Mouse (Mus musculus) liver, embryonic 15.5 days (tissue): ENCODE measurements around the gene Tspan15. TPM values are rescaled to one million over a fixed set of nuclear protein-coding genes. Genes with fewer than 3 reads are reported as not detected.

Experiments
- ATAC-seq: fragments of 200-750 bp; cut with Nextera tagmentation; 2 replicates; pipeline ENCODE4 v1.8.0; 2017; ENCODE audit warnings: moderate number of reproducible peaks, mild to moderate bottlenecking, moderate library complexity; ENCODE audit not compliant: insufficient read depth
- H3K27ac ChIP-seq: fragments of 300-500 bp; sonication (generic); replicated peaks from 2 replicates; pipeline ENCODE4 v1.5.1; 2015; ENCODE audit warnings: mild to moderate bottlenecking, inconsistent platforms
- H3K27me3 ChIP-seq: fragments of 300-500 bp; sonication (generic); 2 replicates; pipeline ENCODE4 v1.6.1; 2015; ENCODE audit warnings: mild to moderate bottlenecking, inconsistent platforms
- H3K36me3 ChIP-seq: fragments of 300-500 bp; sonication (generic); replicated peaks from 2 replicates; pipeline ENCODE4 v1.6.1; 2015; ENCODE audit warnings: moderate library complexity, mild to moderate bottlenecking, inconsistent platforms
- H3K4me1 ChIP-seq: fragments of 300-500 bp; sonication (generic); replicated peaks from 2 replicates; pipeline ENCODE4 v1.6.1; 2015; ENCODE audit warnings: inconsistent platforms
- H3K4me2 ChIP-seq: fragments of 300-500 bp; sonication (generic); 2 replicates; pipeline ENCODE4 v1.6.1; 2015; ENCODE audit warnings: moderate library complexity, mild to moderate bottlenecking, inconsistent platforms
- H3K4me3 ChIP-seq: fragments of 300-500 bp; sonication (generic); replicated peaks from 2 replicates; pipeline ENCODE4 v1.5.1; 2015; ENCODE audit warnings: mild to moderate bottlenecking, inconsistent platforms
- H3K9ac ChIP-seq: fragments of 300-500 bp; sonication (generic); 2 replicates; pipeline ENCODE4 v1.6.1; 2015; ENCODE audit warnings: moderate library complexity, mild to moderate bottlenecking, inconsistent platforms
- H3K9me3 ChIP-seq: fragments of 300-500 bp; sonication (generic); replicated peaks from 2 replicates; pipeline ENCODE4 v1.6.1; 2016; ENCODE audit warnings: inconsistent platforms
- WGBS: fragments of 180-500 bp; shearing (Covaris S2); methylation state at CpG from one replicate; pipeline ENCODE4 v1.1.7; 2015; ENCODE audit warnings: mixed read lengths; ENCODE audit not compliant: insufficient replicate concordance; 5-methylcytosine and 5-hydroxymethylcytosine counted together
- microRNA-seq: library from miRNA; unstranded; fragments of <30 nt; microRNA quantifications from one replicate; pipeline ENCODE4, GENCODE M21; 2016
- polyA plus RNA-seq: library from polyadenylated mRNA; unstranded; fragments of >200 nt; fragmentation: Nextera tagmentation; extraction: Ambion mirVana; gene quantifications from 2 replicates; pipeline ENCODE4 v1.2.1, GENCODE M21; 2015

The Tspan15 gene
- polyA plus RNA-seq, 1 experiment from 2014 or later = 12.7 TPM

DNA sequence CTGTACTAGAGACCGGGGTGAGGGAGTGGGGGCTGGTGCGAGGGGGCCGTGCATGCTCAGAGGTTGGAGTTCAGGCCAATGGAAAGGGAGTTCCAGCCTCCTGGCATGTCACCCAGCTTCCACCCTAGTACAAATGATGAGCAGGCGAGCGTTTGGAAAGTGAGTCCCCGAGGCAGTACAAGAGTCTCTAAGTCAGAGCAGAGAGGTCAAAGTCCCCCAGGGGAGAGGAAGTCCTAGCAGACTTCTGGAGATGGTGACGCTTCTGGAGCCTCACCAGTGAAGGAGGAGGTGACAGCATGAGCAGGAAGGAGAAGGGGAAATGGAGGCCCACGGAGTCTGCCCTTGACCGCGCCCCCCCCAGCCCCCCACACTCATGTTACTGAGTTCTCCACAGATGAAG, 68.6 kb downstream of the Tspan15 start:
- ATAC-seq = no peak
- no peak overlapping the region for H3K4me2 ChIP-seq
- no peak overlapping the region for H3K27ac ChIP-seq
- H3K9ac ChIP-seq = no peak overlapping the region
- H3K9me3 ChIP-seq = no peaks in the 10 kb centered on the region
- no peaks in the 10 kb centered on the region for H3K27me3 ChIP-seq
- H3K4me1 ChIP-seq = no peaks in the 10 kb centered on the region
- no peaks in the 10 kb centered on the region for H3K36me3 ChIP-seq
- WGBS = 27% methylated on average over 10 of the region's 10 CpGs
- no peak overlapping the region for H3K4me3 ChIP-seq

DNA sequence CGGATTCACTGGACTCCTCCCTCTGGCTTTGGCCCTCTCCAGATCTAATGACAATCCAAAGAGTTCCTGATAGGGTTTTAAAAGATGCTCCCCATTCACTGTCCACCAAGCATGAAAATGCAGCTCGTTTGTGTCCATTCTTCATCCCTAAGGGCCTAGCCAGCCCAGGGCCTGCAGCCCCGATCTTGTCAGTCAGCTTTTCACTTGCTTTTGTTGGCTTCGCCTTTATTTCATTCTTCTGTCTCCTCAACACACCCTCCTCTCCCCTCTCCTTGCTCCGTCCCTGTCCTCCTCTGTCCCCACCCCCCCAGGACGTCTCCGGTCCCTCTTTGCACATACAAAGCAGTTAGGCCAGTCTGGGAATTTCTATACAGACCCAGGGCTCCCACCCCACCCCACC, 81.1 kb downstream of the Tspan15 start:
- Histone ChIP-seq H3K27me3 (no peaks in the 10 kb centered on the region), H3K4me2 (no peak overlapping the region), H3K36me3 (no peaks in the 10 kb centered on the region), H3K27ac (no peak overlapping the region), H3K4me1 (no peaks in the 10 kb centered on the region), H3K4me3 (no peak overlapping the region), H3K9me3 (no peaks in the 10 kb centered on the region), H3K9ac (no peak overlapping the region)
- 58% methylated on average over 7 of the region's 7 CpGs for WGBS
- ATAC-seq = no peak

DNA sequence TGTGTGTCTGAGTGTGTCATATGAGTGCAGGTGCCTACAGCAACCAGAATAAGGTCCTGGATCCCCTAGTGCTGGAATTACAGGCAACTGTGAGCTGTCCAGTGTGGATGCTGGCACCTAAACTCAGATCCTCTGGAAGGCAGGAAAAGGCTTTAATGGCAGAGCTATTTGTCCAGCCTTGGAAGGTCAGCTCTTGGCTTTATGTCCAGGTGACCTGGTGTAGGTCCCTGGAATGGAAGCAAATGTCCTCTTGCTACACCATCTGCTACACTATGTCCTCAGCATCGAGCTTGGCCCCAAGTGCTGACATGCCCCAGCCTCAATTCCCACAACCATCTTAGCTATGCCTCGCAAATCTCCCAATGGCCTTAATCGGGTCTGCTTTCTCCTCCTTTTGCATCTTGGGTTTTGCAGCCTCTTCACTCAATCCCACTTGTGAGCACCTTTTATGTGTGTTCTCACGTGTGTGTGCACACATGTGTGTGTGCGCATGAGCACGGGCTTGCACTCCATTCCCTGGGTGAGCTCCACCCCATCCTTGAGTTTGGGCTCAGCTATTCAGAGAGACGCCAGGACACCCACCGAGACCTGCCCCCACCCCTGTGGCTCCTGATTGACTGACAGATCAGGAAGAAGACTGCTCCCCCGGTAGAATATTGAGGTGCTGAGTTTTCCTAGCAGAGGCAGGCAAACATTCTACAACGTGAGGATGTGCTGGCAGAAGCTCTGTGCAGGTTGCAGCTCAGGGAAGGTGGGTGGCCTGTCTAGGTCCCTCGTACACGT, 83.4 kb downstream of the Tspan15 start:
- H3K9ac ChIP-seq = no peak overlapping the region
- H3K4me3 ChIP-seq = no peak overlapping the region
- no peaks in the 10 kb centered on the region for H3K27me3 ChIP-seq
- H3K27ac ChIP-seq = no peak overlapping the region
- no peaks in the 10 kb centered on the region for H3K9me3 ChIP-seq
- no peak for ATAC-seq
- H3K4me1 ChIP-seq = no peaks in the 10 kb centered on the region
- H3K4me2 ChIP-seq = no peak overlapping the region
- H3K36me3 ChIP-seq = no peaks in the 10 kb centered on the region
- WGBS = 44% methylated on average over 12 of the region's 12 CpGs

DNA sequence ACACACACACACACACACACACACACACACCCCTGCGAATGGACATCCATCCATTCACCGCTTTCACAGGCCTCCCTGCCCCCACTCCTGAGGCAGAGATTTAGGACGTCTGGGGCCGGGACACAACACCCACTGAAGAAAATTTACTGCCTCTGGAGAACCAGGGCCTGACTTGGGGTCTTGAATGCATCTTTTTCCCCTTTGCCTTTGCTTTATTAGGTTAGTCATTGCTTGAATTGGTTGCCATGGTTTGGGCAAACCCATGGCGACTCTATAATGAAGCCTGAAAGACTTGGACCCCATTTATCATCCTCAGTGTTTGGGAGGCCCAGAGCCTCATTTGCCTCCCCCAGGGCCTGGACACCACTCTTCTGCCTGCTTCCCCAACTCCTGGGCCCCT, 85.1 kb downstream of the Tspan15 start:
- Histone ChIP-seq H3K36me3 (no peaks in the 10 kb centered on the region), H3K4me1 (no peaks in the 10 kb centered on the region), H3K4me3 (no peak overlapping the region), H3K27ac (no peak overlapping the region), H3K9ac (no peak overlapping the region), H3K4me2 (no peak overlapping the region), H3K9me3 (no peaks in the 10 kb centered on the region), H3K27me3 (0 out of 2 replicates have a peak, but pooled peaks cover 3% of the 10 kb centered on the region)
- no peak for ATAC-seq
- 69% methylated on average over 5 of the region's 5 CpGs for WGBS

DNA sequence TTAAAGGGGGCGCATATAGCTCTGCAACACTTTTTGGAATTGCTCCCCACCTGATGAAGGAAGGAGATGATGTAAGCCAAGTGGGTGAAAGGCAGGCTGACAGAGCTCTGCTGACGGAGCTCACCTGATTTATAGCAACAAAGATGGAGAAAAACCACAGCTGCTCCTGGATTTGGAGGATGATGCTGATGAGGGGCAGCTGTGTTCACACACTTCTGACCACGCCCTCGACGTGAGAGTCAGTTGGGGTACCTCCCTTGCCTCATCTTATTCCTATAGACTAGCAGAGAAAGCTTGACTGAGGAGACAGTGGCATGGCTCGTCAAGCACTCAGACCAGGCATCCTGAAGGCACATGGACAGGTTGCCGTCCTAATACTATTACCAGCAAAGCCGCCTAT, 87.2 kb downstream of the Tspan15 start, which contains the start of gene Fam241b:
Fam241b (minus strand) TSS at position 101 of the 400 bp plus-strand sequence.
- H3K27ac ChIP-seq = no peak within 1 kb of the TSS
- no peak within 1 kb of the TSS for H3K4me2 ChIP-seq
- H3K4me3 ChIP-seq = no peak within 1 kb of the TSS
- no peak for ATAC-seq
- no peaks in the 10 kb centered on the region for H3K4me1 ChIP-seq
- no peak within 1 kb of the TSS for H3K9ac ChIP-seq
- WGBS = 46% methylated on average over 8 of the region's 8 CpGs
- no peaks in the 10 kb centered on the region for H3K9me3 ChIP-seq
- no peaks in the 10 kb centered on the region for H3K36me3 ChIP-seq
- 0 out of 2 replicates have a peak, but pooled peaks cover 3% of the 10 kb centered on the region for H3K27me3 ChIP-seq

DNA sequence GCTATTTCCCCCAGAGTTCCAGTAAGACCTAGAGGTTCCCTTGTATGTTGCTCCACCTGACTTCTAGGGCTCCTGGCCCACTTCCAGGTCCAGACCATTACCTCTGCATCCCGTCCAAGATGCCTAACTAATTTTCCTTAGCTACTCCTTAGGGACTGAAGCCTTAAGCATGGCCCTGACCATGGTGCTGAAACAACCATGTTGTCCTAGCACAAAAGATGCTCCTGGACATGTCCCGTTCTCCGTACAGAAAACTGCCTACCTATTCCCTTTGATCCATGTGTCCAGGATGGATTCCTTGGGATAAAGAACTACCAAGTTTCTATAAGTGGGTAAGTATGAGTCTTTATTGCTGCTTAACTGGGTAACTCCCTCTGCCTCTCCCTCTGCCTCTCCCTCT, 93.0 kb downstream of the Tspan15 start:
- no peaks in the 10 kb centered on the region for H3K36me3 ChIP-seq
- H3K9ac ChIP-seq = no peak overlapping the region
- H3K27ac ChIP-seq = no peak overlapping the region
- no peak for ATAC-seq
- no peaks in the 10 kb centered on the region for H3K9me3 ChIP-seq
- no peak overlapping the region for H3K4me2 ChIP-seq
- no peak overlapping the region for H3K4me3 ChIP-seq
- peaks cover 58% of the 10 kb centered on the region for H3K27me3 ChIP-seq
- no peaks in the 10 kb centered on the region for H3K4me1 ChIP-seq
- 21% methylated on average over 3 of the region's 3 CpGs for WGBS

DNA sequence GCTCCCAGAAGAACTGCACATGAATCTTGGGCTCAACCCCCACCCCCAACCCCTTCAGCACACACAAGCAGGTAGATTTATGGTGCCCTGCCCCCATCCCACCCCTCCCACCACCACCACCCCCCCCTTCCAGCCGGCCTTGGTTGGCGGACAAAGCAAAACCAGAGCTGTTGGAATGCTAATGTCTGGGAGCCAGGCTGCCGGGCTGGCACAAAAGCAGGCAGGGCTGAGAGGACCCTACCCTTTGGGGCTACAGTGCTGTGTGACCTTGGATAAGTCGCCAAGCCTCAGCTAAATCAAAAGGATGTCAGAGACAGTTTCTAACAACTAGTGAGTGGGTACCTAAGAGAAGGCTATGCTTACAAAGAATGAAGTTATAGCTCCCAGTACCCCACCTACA, 93.9 kb downstream of the Tspan15 start:
- Histone ChIP-seq H3K4me3 (no peak overlapping the region), H3K27ac (no peak overlapping the region), H3K9ac (no peak overlapping the region), H3K4me1 (no peaks in the 10 kb centered on the region), H3K4me2 (no peak overlapping the region), H3K27me3 (peaks cover 67% of the 10 kb centered on the region), H3K9me3 (no peaks in the 10 kb centered on the region), H3K36me3 (no peaks in the 10 kb centered on the region)
- ATAC-seq = no peak
- WGBS = 15% methylated on average over 4 of the region's 4 CpGs

DNA sequence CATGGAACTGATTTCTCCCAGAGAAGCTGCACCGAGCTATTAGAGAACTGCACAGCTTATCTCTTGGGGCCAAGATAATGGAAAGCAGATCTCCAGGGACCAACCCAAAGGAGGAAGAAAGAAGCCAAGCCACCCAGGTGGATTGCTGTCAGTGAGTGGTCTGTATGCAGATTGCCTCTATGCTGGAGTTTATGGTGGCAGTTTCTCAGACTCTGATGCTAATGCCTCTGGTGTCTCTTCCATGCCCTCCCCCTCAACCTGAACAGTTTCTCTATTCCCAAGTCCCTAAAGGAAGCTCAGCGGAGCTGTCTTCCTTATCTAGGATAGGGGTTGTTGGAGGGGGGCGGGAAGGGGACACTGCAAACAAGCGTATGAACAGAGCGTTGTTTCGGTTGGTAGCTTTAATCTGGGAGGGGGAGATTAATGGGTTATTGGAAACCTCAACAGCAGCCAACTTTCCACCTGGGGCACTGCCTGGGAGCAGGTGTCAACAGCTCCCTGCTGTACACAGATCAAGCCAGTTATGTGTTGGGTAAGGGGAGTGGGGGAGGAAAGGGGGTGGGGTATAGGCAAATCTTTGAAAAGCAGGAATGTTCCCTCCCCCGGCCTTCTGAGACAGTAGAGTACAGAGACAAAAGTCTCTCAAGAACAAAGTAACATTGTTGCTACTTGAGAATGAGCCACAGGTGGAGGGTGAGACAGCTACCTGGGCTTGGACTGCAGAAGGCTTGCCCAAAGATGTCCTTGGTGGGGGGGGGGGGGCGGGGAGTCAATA, 95.2 kb downstream of the Tspan15 start:
- ATAC-seq = no peak
- Histone ChIP-seq H3K27ac (no peak overlapping the region), H3K9me3 (no peaks in the 10 kb centered on the region), H3K27me3 (peaks cover 76% of the 10 kb centered on the region), H3K36me3 (no peaks in the 10 kb centered on the region), H3K4me2 (no peak overlapping the region), H3K4me3 (no peak overlapping the region), H3K4me1 (no peaks in the 10 kb centered on the region), H3K9ac (no peak overlapping the region)
- 6% methylated on average over 8 of the region's 8 CpGs for WGBS

Small RNA genes lying within 50 kb of the gene (microRNA-seq; reads per million reads assigned to microRNA genes)
- gene Mir7662 = 3.0 reads per million, percentile 7 among the genes with 10 or more reads in this experiment

Other genes with a start within 250 kb of the Tspan15 start
- gene Neurog3, start 98.2 kb downstream of the Tspan15 start, polyA plus RNA-seq = 0.09 TPM in 1 of 2 replicates, not detected in the other
- gene Fam241b, start 87.3 kb downstream of the Tspan15 start, polyA plus RNA-seq = 0.31 and 0.89 TPM in 2 replicates
- not detected in 2 replicates for gene Tacr2, start 21.2 kb upstream of the Tspan15 start, polyA plus RNA-seq
- 85.1 and 99.9 TPM in 2 replicates for gene Hk1, start 148.7 kb upstream of the Tspan15 start, polyA plus RNA-seq
- 6.8 and 9.8 TPM in 2 replicates for gene Hkdc1, start 191.2 kb upstream of the Tspan15 start, polyA plus RNA-seq
- gene 4930507D05Rik, start 218.2 kb upstream of the Tspan15 start, polyA plus RNA-seq = 0.20 TPM in 1 of 2 replicates, not detected in the other
- 12.6 and 14.3 TPM in 2 replicates for gene Supv3l1, start 218.5 kb upstream of the Tspan15 start, polyA plus RNA-seq